Mouse (Mus musculus): ENCODE results near the gene Lin7a.
A peak's percentile ranks its signal among the peaks of the same experiment; 100 is the strongest.

Lin7a gene

GRCm38 (mm10) chr10:107251801-107252502 lies 19.5 kb upstream of the Lin7a start:
- no peak for DNase-seq (ENCODE audit: low spot score)

GRCm38 (mm10) chr10:107252503-107252815 lies 19.0 kb upstream of the Lin7a start:
- DNase-seq (ENCODE audit: low spot score): no peak

- DNase-seq (ENCODE audit: low spot score): no peak
Measured at GRCm38 (mm10) chr10:107253191-107253965, 18.1 kb upstream of the Lin7a start.

- DNase-seq (ENCODE audit: low spot score): no peak
Measured at GRCm38 (mm10) chr10:107254656-107255055, 16.8 kb upstream of the Lin7a start.

GRCm38 (mm10) chr10:107255351-107256050 lies 16.0 kb upstream of the Lin7a start:
- DNase-seq (ENCODE audit: low spot score): no peak

GRCm38 (mm10) chr10:107256451-107256960 lies 15.0 kb upstream of the Lin7a start:
- DNase-seq (ENCODE audit: low spot score): no peak

- no peak for DNase-seq (ENCODE audit: low spot score)
Measured at GRCm38 (mm10) chr10:107260428-107260827, 11.1 kb upstream of the Lin7a start.

- DNase-seq (ENCODE audit: low spot score): peak; percentile 43
Measured at GRCm38 (mm10) chr10:107272131-107272803, 781 bp downstream of the Lin7a start.

- DNase-seq (ENCODE audit: low spot score): no peak
Measured at GRCm38 (mm10) chr10:107272804-107273145, 1.3 kb downstream of the Lin7a start.

GRCm38 (mm10) chr10:107273848-107274247 lies 2.4 kb downstream of the Lin7a start:
- DNase-seq (ENCODE audit: low spot score): no peak

GRCm38 (mm10) chr10:107274785-107275184 lies 3.3 kb downstream of the Lin7a start:
- peak; percentile 41 for DNase-seq (ENCODE audit: low spot score)

GRCm38 (mm10) chr10:107276647-107277046 lies 5.2 kb downstream of the Lin7a start:
- DNase-seq (ENCODE audit: low spot score): no peak

- no peak for DNase-seq (ENCODE audit: low spot score)
Measured at GRCm38 (mm10) chr10:107293934-107294664, 22.6 kb downstream of the Lin7a start.

- no peak for DNase-seq (ENCODE audit: low spot score)
Measured at GRCm38 (mm10) chr10:107300587-107301248, 29.2 kb downstream of the Lin7a start.

GRCm38 (mm10) chr10:107310964-107311490 lies 39.5 kb downstream of the Lin7a start:
- DNase-seq (ENCODE audit: low spot score): no peak

- no peak for DNase-seq (ENCODE audit: low spot score)
Measured at GRCm38 (mm10) chr10:107312609-107313008, 41.1 kb downstream of the Lin7a start.

GRCm38 (mm10) chr10:107313395-107313794 lies 41.9 kb downstream of the Lin7a start:
- no peak for DNase-seq (ENCODE audit: low spot score)

GRCm38 (mm10) chr10:107315251-107315650 lies 43.8 kb downstream of the Lin7a start:
- DNase-seq (ENCODE audit: low spot score): no peak

GRCm38 (mm10) chr10:107315681-107316080 lies 44.2 kb downstream of the Lin7a start:
- no peak for DNase-seq (ENCODE audit: low spot score)

GRCm38 (mm10) chr10:107316100-107316499 lies 44.6 kb downstream of the Lin7a start:
- no peak for DNase-seq (ENCODE audit: low spot score)

GRCm38 (mm10) chr10:107319648-107320047 lies 48.2 kb downstream of the Lin7a start:
- DNase-seq (ENCODE audit: low spot score): no peak
